Mouse (Mus musculus): ENCODE data around the gene Hpf1.

DNA sequence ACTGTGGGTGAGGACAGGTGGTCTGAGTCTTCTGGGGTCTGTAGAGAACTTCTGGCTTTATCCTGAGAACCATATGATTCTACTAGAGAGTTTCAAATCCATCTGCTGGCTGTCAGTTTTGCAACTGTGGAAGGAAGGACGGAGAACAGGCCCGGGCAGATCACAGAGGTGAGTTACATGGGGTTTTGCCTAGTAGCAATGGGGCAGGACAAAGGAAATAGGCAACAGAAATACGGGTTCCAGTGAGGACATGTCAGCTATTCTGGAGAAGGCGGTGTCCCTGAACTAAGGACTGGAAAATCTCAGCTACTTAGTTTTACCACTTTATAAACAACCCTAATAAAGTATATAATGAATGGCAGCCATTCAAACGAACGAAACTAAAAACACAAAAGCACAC lies 47.8 kb upstream of the Hpf1 start:
- TF ChIP-seq CTCF (IDR thresholded peaks at IDR 0.05; ENCODE audit: control insufficient read depth, insufficient read depth, low read length) (no peak), POLR2A (IDR thresholded peaks at IDR 0.05; ENCODE audit: borderline replicate concordance, control insufficient read depth, low read depth, low read length) (no peak)

Measured in bone marrow, adult 2 months (tissue).